Mouse (Mus musculus): ENCODE measurements around the gene 1700037H04Rik.

1700037H04Rik gene

GRCm38 (mm10) chr2:131159938-131160581, at the start of gene 1700037H04Rik:
TSS of gene 1700037H04Rik (minus strand) at chr2:131160081.
- peak; percentile 94 for DNase-seq

DNA sequence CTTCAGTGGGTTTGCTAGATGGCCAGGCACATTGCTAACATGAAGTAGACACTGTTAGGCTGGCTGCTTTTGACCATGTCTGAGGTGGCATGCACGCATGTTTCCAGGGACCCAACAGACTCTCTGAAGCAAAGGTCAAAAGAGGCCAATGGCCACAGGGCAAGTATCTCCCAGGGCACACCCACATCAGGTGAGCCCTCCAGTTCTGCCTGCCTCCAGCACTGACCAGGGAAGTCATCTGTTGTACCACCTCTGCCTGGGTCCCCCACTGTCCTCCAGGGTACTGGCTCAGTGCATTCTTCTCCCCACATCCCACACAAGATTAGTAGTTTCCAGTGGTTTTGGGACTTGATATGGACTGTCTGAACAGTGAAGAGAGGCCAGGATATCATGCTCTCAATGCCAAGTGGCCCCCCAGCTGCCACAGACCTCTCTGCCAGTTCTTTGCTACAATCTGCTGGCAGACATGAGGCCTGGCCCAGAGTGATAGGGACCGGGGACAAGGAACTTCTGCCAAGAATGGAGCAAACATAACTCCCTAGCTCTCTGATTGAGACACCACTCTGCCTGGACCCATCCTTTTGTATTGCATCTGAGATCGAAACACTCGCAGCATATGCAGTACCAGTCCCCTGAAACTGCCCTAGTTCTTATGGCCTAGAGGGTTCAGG, 49.4 kb upstream of the 1700037H04Rik start:
- peak; percentile 32 for DNase-seq

DNA sequence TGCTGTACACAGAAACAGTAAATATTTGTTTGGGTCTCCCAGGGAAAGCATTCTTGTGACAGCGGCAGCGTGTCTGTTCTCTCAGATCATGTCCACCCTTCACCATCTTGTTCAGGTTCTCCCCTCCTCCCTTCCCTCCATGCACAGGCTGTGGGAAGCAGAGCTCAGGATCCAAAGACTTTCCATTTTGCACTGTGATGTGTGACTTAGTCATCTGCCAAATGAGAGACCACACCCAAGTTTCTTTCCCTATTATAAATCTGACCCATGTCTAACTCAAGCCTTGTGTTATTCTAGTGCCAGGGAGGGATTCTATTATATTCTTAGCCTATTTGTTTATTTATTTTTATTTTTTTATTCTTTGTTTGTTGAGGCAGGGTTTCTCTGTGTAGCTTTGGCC, 48.5 kb upstream of the 1700037H04Rik start:
- DNase-seq: no peak

- DNase-seq: no peak
Observed at GRCm38 (mm10) chr2:131206778-131207177, 46.9 kb upstream of the 1700037H04Rik start, which contains the start of gene Ap5s1. TSS of gene Ap5s1 (plus strand) at chr2:131207078.

DNA sequence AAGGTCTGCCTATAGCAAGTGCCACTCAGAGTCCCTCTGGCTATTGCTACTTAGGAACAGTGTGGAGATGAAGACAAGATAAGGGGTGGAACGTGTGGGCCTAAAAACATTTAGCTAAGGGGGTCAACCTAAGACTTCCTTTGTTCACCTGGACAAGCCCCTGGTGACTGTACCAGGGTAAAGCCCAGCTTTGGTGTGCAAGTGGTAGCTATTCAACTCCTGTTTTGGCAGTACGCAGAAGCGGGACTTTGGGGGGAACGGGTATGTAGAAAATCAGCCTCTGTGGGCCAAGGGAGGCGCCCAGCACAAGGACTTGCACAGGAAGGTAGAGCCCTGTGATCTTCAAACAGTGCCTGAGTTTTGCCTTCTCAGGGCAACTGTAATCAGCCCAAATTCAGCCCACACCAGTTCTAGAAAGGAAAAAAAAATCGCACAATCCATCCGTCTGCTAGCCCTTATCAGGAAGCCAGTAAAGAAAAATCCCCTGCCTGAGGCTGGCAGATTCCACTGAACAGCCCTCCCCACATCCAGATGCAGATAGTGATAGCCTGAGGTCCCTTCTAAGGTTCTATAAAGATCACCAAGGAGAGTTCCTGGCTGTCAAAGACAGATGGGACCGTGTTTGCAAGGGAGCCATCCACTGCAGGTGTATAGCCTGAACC, 45.8 kb upstream of the 1700037H04Rik start:
- no peak for DNase-seq

DNA sequence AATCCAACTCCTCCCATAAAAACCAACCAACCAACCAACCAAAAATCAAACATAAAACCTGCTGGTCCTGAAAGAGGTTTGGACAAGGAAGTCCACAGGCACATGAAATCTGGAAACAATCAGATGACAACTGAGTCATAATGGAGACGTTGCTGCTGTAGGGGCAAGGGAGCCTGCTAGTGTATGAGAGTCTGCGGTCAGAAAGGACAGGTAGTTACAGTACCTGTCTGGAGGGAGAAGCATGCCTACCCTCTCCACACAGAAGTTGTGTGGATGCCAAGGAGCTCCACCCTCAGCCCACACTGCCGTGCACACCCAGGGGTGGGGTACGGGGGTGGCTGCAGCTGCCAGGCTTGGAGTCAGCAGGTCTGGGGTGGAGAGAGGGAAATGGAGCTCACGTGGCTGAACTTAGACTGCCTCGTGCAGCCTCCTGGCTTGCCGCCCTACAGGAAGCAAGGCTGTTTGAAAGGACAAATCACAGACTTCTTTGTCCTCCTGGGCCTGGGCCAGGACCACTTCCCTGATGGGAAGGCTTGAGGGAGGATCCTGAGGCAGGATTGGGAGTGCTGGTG, 44.6 kb upstream of the 1700037H04Rik start:
- no peak for DNase-seq

- no peak for DNase-seq
Observed at GRCm38 (mm10) chr2:131203816-131204409, 44.0 kb upstream of the 1700037H04Rik start.

DNA sequence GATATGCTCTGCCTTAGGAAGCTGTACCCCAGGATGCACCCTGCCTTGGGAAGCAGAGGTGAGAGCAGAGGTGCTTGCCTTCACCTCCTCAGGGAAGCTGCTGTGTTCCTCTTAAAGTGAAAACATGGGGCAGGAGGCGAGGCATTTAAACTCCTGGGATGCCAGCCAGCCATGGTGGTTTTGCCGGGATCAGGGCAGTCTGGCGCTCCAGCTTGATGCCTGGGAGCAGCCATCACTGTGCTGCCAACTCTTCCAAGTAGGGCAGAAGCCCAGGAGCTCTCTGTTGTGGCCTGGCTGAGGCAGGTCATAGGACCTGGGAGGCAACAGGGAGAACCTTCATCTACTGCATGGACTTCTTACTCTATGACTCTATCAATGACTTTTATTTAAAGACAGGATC, 41.4 kb upstream of the 1700037H04Rik start:
- DNase-seq: no peak

- DNase-seq: no peak
Observed at GRCm38 (mm10) chr2:131200710-131201109, 40.8 kb upstream of the 1700037H04Rik start.

GRCm38 (mm10) chr2:131196606-131197316, 36.9 kb upstream of the 1700037H04Rik start:
- DNase-seq: no peak

DNA sequence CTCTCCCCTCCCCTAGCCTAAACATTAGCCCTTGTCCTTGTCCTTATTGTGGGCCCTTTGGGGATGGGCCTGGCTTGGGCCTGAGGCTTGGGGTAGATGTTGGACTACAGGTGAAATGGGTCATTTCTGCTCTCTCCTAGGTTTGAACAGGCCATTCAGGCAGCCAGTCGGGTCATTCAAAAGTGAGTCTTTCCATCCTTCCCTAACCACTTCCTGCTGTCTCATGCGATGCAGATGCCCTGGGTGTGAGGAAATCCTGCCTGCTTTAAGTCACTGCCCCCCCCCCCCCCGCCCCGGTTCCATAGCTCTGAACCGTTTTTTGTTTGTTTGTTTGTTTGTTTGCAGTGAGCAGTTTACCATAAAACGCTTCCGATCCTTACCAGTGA, 31.1 kb upstream of the 1700037H04Rik start:
- DNase-seq: no peak

DNA sequence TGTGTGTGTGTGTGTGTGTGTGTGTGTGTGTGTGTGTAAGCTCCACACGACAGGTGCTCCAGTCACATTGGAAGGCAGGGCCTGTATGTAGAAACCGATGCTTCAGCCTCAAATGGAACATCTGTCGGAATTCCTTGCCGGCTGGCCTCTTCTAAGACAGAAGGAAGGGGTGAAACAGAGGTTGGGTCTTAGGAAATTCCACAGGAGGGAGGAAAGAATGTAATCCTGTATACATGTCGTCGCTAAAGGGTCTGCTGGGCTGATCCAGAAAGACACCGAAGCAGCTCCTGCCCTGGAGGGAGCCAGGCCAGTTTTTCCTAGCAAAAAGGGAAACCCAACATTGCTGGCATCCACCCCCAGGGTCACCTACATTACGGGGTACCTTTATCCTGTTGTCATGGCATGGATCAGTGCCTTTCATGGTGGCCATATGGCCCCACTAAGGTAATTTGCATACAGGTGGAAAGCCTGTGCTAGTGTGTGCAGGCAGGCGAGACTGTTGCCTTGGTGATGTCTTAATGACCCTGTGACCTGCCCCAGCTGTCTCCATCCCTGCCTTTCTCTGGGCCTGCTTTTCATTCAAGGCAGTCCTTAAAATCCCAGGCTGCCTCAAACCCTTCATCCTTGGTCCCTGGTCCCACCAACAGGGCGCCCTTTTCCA, 30.6 kb upstream of the 1700037H04Rik start:
- DNase-seq: no peak

- no peak for DNase-seq
Observed at GRCm38 (mm10) chr2:131189521-131190309, 29.8 kb upstream of the 1700037H04Rik start.

DNA sequence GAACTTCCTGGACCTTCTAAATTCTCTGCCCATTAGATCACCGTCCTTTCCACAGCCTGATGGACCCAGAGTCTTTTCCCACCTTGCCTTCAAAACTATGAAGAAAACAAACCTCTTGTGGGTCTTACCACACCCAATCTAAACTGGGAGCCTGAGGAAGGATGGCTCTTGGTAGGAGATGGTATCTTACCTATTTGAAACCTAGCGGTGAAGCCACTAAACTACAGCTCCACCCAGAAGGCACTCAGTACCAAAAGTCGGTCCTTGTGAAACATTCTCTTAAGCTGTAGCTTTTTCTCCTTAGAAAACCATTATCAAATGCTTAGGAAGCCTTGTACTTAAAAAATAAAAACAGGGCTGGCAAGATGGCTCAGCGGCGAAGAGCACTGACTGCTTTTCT, 28.4 kb upstream of the 1700037H04Rik start:
- DNase-seq: no peak

GRCm38 (mm10) chr2:131187602-131187922, 27.7 kb upstream of the 1700037H04Rik start:
- DNase-seq: no peak

GRCm38 (mm10) chr2:131186771-131187601, 27.1 kb upstream of the 1700037H04Rik start, which contains the start of the genes Cdc25b and Spef1:
TSS of gene Cdc25b (plus strand) at chr2:131186949.
TSS of gene Spef1 (minus strand) at chr2:131187282.
- peak; percentile 78 for DNase-seq

GRCm38 (mm10) chr2:131186343-131186742, 26.5 kb upstream of the 1700037H04Rik start:
- no peak for DNase-seq

DNA sequence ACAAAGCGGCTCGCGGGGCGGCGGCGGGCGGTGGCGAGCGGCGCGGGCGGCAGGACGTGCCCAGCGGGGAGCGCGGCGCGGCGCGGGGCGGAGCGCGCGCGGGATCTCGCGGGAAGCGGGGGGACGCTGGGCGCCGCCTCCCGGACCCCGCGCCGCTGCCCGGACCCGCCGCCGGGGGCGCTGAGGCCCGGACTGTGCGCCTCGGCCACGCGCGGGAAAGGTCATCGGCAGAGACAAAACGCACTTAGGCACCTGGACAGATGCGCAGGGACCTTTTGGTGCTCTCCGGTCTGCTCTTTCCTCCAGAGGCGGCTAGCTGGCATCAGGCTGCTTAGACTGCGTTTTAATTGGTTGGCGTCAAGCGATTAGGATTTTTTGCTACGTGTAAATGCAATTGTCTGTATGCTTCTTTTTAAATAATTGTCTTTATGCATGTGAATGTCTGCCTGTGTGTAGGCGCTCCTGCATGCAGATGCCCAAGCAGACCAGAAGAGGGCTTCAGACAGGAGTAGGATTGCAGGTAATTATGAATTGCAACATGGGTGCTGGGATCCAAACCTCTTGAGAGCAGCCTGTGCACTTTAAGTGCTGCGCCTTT, 20.2 kb upstream of the 1700037H04Rik start, which contains the start of gene Cenpb:
TSS of gene Cenpb (minus strand) at position 78 of the 598 bp plus-strand sequence.
- peak; percentile 86 for DNase-seq

DNA sequence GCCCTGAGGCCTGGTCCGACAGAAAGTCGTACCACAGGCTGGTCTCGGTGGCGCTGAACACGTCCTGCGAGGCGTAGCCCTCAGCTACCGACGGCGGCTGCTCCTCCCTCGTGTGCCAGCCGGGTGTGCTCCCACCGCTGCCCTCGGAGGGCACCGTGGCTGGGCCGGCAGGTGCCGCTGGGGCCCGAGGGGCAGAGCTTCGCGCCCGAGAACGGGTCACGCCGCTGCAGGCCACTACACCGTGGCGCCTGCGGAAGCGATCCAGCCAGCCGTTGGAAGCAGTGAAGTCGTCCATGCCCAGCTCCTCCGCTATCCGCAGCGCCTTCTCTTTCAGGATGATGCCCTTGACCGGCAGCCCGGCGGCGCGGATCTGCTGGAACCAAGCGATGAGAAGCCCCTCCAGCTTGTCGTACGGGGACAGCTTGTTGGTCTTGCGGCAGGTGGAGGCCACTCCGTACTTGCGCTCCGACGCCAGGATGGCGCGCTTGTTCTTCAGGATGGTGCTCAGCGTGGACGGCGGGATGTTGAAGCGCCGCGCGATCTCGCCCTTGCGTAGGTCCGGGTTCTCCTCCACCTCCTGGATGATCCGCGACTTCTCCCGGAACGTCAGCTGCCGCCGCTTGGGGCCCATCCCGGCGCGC, 19.5 kb upstream of the 1700037H04Rik start:
- DNase-seq: peak; percentile 71
